In genomic region chr2:106715674-106716364, GRCm38 (mm10) we compare ENCODE assay signal across 13 mouse cellular contexts. TPM values are rescaled to one million over a fixed set of nuclear protein-coding genes. Genes with fewer than 3 reads are reported as not detected.
DNase-seq lines count a peak whose midpoint lies in the region; ATAC-seq and TF ChIP-seq lines count a peak whose summit lies in the region.
"Had no signal": no experiment of that assay in that cellular context is flagged by ENCODE, and none has a peak within 500 bp of the region (broad histone marks: within the 10 kb centered on the region; RNA-seq: fewer than 3 reads in every experiment).

No protein-coding gene starts in this region.

- no peaks in the 10 kb centered on the region for H3K27me3 ChIP-seq in forebrain, postnatal 0 days (ENCODE audit: insufficient read depth, low read length)
- H3K27me3 ChIP-seq in midbrain, embryonic 14.5 days (ENCODE audit: control insufficient read depth, insufficient read depth, low read length) = no peaks in the 10 kb centered on the region
- H3K27me3 ChIP-seq in intestine, embryonic 16.5 days (replicated peaks; ENCODE audit: control insufficient read depth, insufficient read depth, low read length) = no peaks in the 10 kb centered on the region
- H3K27me3 ChIP-seq: heart, embryonic 12.5 days; limb, embryonic 12.5 days had no signal

- intact Hi-C loops in gastrocnemius, adult 2 months (cut with DNase I) = no loop called here

- TF ChIP-seq POLR2A in brain, embryonic 14.5 days (IDR thresholded peaks at IDR 0.05; ENCODE audit: borderline replicate concordance, extremely low read depth, insufficient read depth, insufficient read length, poor library complexity, severe bottlenecking) = no peak

- H3K4me1 ChIP-seq in forebrain, postnatal 0 days (ENCODE audit: insufficient read depth) = peaks cover 36% of the 10 kb centered on the region
- peaks cover 38% of the 10 kb centered on the region for H3K4me1 ChIP-seq in midbrain, embryonic 14.5 days (ENCODE audit: control insufficient read depth, insufficient read depth, low read length)
- H3K4me1 ChIP-seq in intestine, embryonic 16.5 days (ENCODE audit: control insufficient read depth, insufficient read depth, low read length) = 0 out of 2 replicates have a peak, but pooled peaks cover 6% of the 10 kb centered on the region

- no peaks in the 10 kb centered on the region; the same call in 1 of the 2 replicates for H3K36me3 ChIP-seq in forebrain, postnatal 0 days (ENCODE audit: insufficient read depth)
- no peaks in the 10 kb centered on the region for H3K36me3 ChIP-seq in midbrain, embryonic 14.5 days (ENCODE audit: control insufficient read depth, insufficient read depth, low read length)
- no peaks in the 10 kb centered on the region for H3K36me3 ChIP-seq in intestine, embryonic 16.5 days (ENCODE audit: control insufficient read depth, insufficient read depth, low read length)

- TF ChIP-seq CTCF in layer of hippocampus, adult 2 months (conservative IDR thresholded peaks at IDR 0.05) = no peak
- TF ChIP-seq CTCF in brain, embryonic 14.5 days (IDR thresholded peaks at IDR 0.05; ENCODE audit: borderline replicate concordance, extremely low read depth, insufficient read depth, insufficient read length) = no peak
- TF ChIP-seq CTCF in forebrain, postnatal 0 days (IDR thresholded peaks at IDR 0.05; ENCODE audit: low read depth) = no peak
- no peak for TF ChIP-seq CTCF in gastrocnemius, adult 2 months (IDR thresholded peaks at IDR 0.05)

- no peak for DNase-seq in layer of hippocampus, adult 2 months (ENCODE audit: low spot score in 2 of 2)
- no peak for DNase-seq in layer of hippocampus, postnatal 10 days (ENCODE audit: low spot score in 2 of 2)
- DNase-seq in brain, embryonic 14.5 days (ENCODE audit: low read depth) = peak; percentile 96
- peak; percentile 74 for DNase-seq in forebrain, postnatal 0 days
- DNase-seq in midbrain, embryonic 14.5 days = peak; percentile 82
- no peak for DNase-seq in gastrocnemius, adult 2 months
- DNase-seq in spleen, postnatal 4 days (ENCODE audit: low spot score in 2 of 2) = no peak
- DNase-seq: liver, postnatal 0 days; right cerebral cortex, postnatal 14 days had no signal

- H3K4me3 ChIP-seq in layer of hippocampus, adult 2 months = peak overlapping the region; percentile 20
- H3K4me3 ChIP-seq in forebrain, postnatal 0 days (ENCODE audit: low read depth, low read length) = no peak overlapping the region
- H3K4me3 ChIP-seq in midbrain, embryonic 14.5 days (replicated peaks; ENCODE audit: low read depth, low read length) = no peak overlapping the region
- no peak overlapping the region for H3K4me3 ChIP-seq in gastrocnemius, adult 2 months
- no peak overlapping the region for H3K4me3 ChIP-seq in intestine, embryonic 16.5 days (ENCODE audit: low read length)
- H3K4me3 ChIP-seq: heart, embryonic 12.5 days; limb, embryonic 12.5 days had no signal

- peak; percentile 83 for ATAC-seq in forebrain, postnatal 0 days
- peak; percentile 86 for ATAC-seq in midbrain, embryonic 14.5 days (ENCODE audit: low FRiP score, low TSS enrichment)
- no peak for ATAC-seq in intestine, embryonic 16.5 days
- ATAC-seq: liver, postnatal 0 days had no signal

- peak overlapping the region; percentile 19 for H3K4me2 ChIP-seq in forebrain, postnatal 0 days (ENCODE audit: low read depth)
- H3K4me2 ChIP-seq in midbrain, embryonic 14.5 days (ENCODE audit: low read length) = peak overlapping the region; percentile 20
- no peak overlapping the region for H3K4me2 ChIP-seq in intestine, embryonic 16.5 days (ENCODE audit: low read depth, low read length)
- H3K4me2 ChIP-seq: heart, embryonic 12.5 days; limb, embryonic 12.5 days had no signal

- H3K9ac ChIP-seq in forebrain, postnatal 0 days = no peak overlapping the region
- H3K9ac ChIP-seq in midbrain, embryonic 14.5 days (replicated peaks; ENCODE audit: low read length) = no peak overlapping the region
- no peak overlapping the region for H3K9ac ChIP-seq in intestine, embryonic 16.5 days (ENCODE audit: low read depth, low read length)
- H3K9ac ChIP-seq: heart, embryonic 12.5 days; limb, embryonic 12.5 days; liver, postnatal 0 days had no signal

- H3K27ac ChIP-seq in layer of hippocampus, adult 2 months = peak overlapping the region; percentile 33; the same call in 1 of the 2 replicates
- H3K27ac ChIP-seq in forebrain, postnatal 0 days (ENCODE audit: low read depth, low read length) = 0 out of 2 replicates have a peak overlapping the region, but pooled peaks have one; percentile 10
- peak overlapping the region; percentile 71 for H3K27ac ChIP-seq in midbrain, embryonic 14.5 days (replicated peaks; ENCODE audit: low read depth, low read length)
- H3K27ac ChIP-seq in gastrocnemius, adult 2 months = no peak overlapping the region
- H3K27ac ChIP-seq in intestine, embryonic 16.5 days (ENCODE audit: low read length) = no peak overlapping the region
- H3K27ac ChIP-seq: limb, embryonic 12.5 days; macrophage had no signal

- H3K9me3 ChIP-seq in forebrain, postnatal 0 days (ENCODE audit: low read length) = no peaks in the 10 kb centered on the region
- no peaks in the 10 kb centered on the region for H3K9me3 ChIP-seq in midbrain, embryonic 14.5 days (ENCODE audit: control insufficient read depth, low read length)
- H3K9me3 ChIP-seq in intestine, embryonic 16.5 days (ENCODE audit: control insufficient read depth, low read length) = no peaks in the 10 kb centered on the region
- H3K9me3 ChIP-seq: heart, embryonic 12.5 days; limb, embryonic 12.5 days had no signal

- WGBS in forebrain, postnatal 0 days = 9% methylated on average over 10 of the region's 10 CpGs
- 10% methylated on average over 10 of the region's 10 CpGs for WGBS in midbrain, embryonic 14.5 days
- 79% methylated on average over 10 of the region's 10 CpGs for WGBS in intestine, embryonic 16.5 days

RNA-seq across cellular contexts. Expression of gene Mpped2, which starts 22.8 kb away (rescaled TPM):
- total RNA-seq in layer of hippocampus, adult 2 months (2021) = 10 to 100 TPM; 36.9 to 42.7 TPM
- total RNA-seq in layer of hippocampus, postnatal 10 days (2021) = 10 to 100 TPM; 40.8 to 46.8 TPM
- 63.0 and 67.3 TPM in 2 replicates for polyA plus RNA-seq in brain, embryonic 14.5 days (2012; rRNA removed)
- total RNA-seq in forebrain, postnatal 0 days (2014; rRNA removed) = 63.6 and 65.4 TPM in 2 replicates
- 104 TPM in 2 replicates for polyA plus RNA-seq in forebrain, postnatal 0 days (2015; fragmentation: Nextera tagmentation; extraction: Ambion mirVana)
- 124 and 163 TPM in 2 replicates for polyA plus RNA-seq in midbrain, embryonic 14.5 days (2014; fragmentation: Nextera tagmentation; extraction: Ambion mirVana)
- 1 to 10 TPM; 2.6 to 8.5 TPM for total RNA-seq in gastrocnemius, adult 2 months (2021)
- polyA plus RNA-seq in intestine, embryonic 16.5 days (2015; fragmentation: Nextera tagmentation; extraction: Ambion mirVana) = 17.4 and 20.2 TPM in 2 replicates
- polyA plus RNA-seq: macrophage had no signal

Comparison
In these comparisons a context has a peak if more than half of its experiments do, and no peak if none do; other contexts are left out.
1. DNase-seq: peak in brain, embryonic 14.5 days (single experiment), forebrain, postnatal 0 days (single experiment) and midbrain, embryonic 14.5 days (single experiment); none in layer of hippocampus, adult 2 months (0 of 2), layer of hippocampus, postnatal 10 days (0 of 2), gastrocnemius, adult 2 months (single experiment) and spleen, postnatal 4 days (0 of 2).
2. H3K27ac ChIP-seq: peak in layer of hippocampus, adult 2 months (single experiment), forebrain, postnatal 0 days (single experiment) and midbrain, embryonic 14.5 days (single experiment); none in gastrocnemius, adult 2 months (single experiment) and intestine, embryonic 16.5 days (single experiment).